Mouse (Mus musculus): ENCODE results near the gene Smim20.

The Smim20 gene

GRCm38 (mm10) chr5:53266181-53266580 lies 702 bp upstream of the Smim20 start:
- DNase-seq (ENCODE audit: low read depth), result no peak

GRCm38 (mm10) chr5:53268095-53268692 lies 1.3 kb downstream of the Smim20 start:
- no peak for DNase-seq (ENCODE audit: low read depth)

- DNase-seq (ENCODE audit: low read depth), result no peak
These were observed 2.9 kb downstream of the Smim20 start for GRCm38 (mm10) chr5:53269799-53270198.

- DNase-seq (ENCODE audit: low read depth), result no peak
These were observed 4.2 kb downstream of the Smim20 start for GRCm38 (mm10) chr5:53270947-53271711.

- DNase-seq (ENCODE audit: low read depth), result no peak
These were observed 5.7 kb downstream of the Smim20 start for GRCm38 (mm10) chr5:53272626-53273025.

- DNase-seq (ENCODE audit: low read depth), result no peak
These were observed 7.0 kb downstream of the Smim20 start for GRCm38 (mm10) chr5:53273699-53274430.

GRCm38 (mm10) chr5:53274811-53275355 lies 8.0 kb downstream of the Smim20 start:
- no peak for DNase-seq (ENCODE audit: low read depth)

- no peak for DNase-seq (ENCODE audit: low read depth)
These were observed 8.5 kb downstream of the Smim20 start for GRCm38 (mm10) chr5:53275376-53275775.

- no peak for DNase-seq (ENCODE audit: low read depth)
These were observed 9.7 kb downstream of the Smim20 start for GRCm38 (mm10) chr5:53276470-53277022.

GRCm38 (mm10) chr5:53277716-53278263 lies 10.9 kb downstream of the Smim20 start:
- no peak for DNase-seq (ENCODE audit: low read depth)

- no peak for DNase-seq (ENCODE audit: low read depth)
These were observed 12.4 kb downstream of the Smim20 start for GRCm38 (mm10) chr5:53279216-53279813.

GRCm38 (mm10) chr5:53282487-53282886 lies 15.6 kb downstream of the Smim20 start:
- no peak for DNase-seq (ENCODE audit: low read depth)

GRCm38 (mm10) chr5:53286406-53286805 lies 19.5 kb downstream of the Smim20 start:
- DNase-seq (ENCODE audit: low read depth), result no peak

- no peak for DNase-seq (ENCODE audit: low read depth)
These were observed 22.6 kb downstream of the Smim20 start for GRCm38 (mm10) chr5:53289438-53289837.

GRCm38 (mm10) chr5:53294627-53295026 lies 27.7 kb downstream of the Smim20 start:
- DNase-seq (ENCODE audit: low read depth), result no peak

GRCm38 (mm10) chr5:53296961-53297360 lies 30.1 kb downstream of the Smim20 start:
- no peak for DNase-seq (ENCODE audit: low read depth)

GRCm38 (mm10) chr5:53301496-53301895 lies 34.6 kb downstream of the Smim20 start:
- no peak for DNase-seq (ENCODE audit: low read depth)

- no peak for DNase-seq (ENCODE audit: low read depth)
These were observed 36.2 kb downstream of the Smim20 start for GRCm38 (mm10) chr5:53302895-53303670.

- no peak for DNase-seq (ENCODE audit: low read depth)
These were observed 37.1 kb downstream of the Smim20 start for GRCm38 (mm10) chr5:53303941-53304340.

- DNase-seq (ENCODE audit: low read depth), result no peak
These were observed 38.1 kb downstream of the Smim20 start for GRCm38 (mm10) chr5:53304936-53305335.

- DNase-seq (ENCODE audit: low read depth), result no peak
These were observed 40.0 kb downstream of the Smim20 start for GRCm38 (mm10) chr5:53306864-53307263.
